Mouse (Mus musculus): ENCODE measurements around the gene Kat8. TPM values are rescaled to one million over a fixed set of nuclear protein-coding genes. Genes with fewer than 3 reads are reported as not detected.
"Not testable (repeated sequence)": the region's sequence is repeated elsewhere in the genome, so short reads cannot be mapped to it uniquely, and the experiment has no call there.

The Kat8 gene
- polyA plus RNA-seq, 1 experiment from 2014 or later = 50.9 TPM

DNA sequence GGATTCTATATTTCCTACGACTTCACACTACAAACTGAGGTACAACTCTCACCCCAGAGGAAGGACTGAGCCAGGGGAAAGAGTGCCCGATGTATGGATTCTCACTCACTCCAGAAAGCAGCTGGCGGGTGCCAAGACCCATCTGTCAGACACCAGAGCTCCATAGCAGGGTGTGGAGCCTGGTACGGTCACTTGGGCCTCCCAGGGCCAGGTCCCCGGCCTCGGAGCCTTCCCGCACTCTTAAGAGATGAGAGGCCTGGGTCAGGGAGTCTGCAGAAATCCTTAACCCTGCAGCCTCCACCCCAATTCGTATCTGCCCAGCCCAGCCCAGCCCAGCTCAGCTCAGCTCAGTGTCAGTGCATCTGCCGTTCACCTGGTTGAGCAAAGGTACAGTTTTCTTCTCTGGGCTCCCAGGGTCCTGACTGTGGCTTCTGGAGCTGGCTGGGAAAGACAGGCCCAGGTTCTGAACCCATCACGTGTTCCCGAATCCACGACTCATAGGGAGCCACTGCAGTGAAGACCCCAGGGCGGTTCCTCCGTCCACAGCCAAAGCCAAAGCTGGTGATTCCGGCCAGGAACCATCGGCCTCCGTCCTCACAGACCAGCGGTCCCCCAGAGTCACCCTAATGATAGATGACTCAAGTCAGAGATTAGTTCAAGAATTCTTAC lies 24.0 kb downstream of the Kat8 start:
- H3K4me3 ChIP-seq = peak overlapping the region; percentile 74
- WGBS = 57% methylated on average over 18 of the region's 18 CpGs
- H3K27me3 ChIP-seq = peaks cover 9% of the 10 kb centered on the region; the same call in 1 of the 2 replicates
- peaks cover 19% of the 10 kb centered on the region for H3K4me1 ChIP-seq (replicated peaks)
- peak overlapping the region; percentile 83 for H3K27ac ChIP-seq
- no peaks in the 10 kb centered on the region for H3K36me3 ChIP-seq
- ATAC-seq (ENCODE audit: low FRiP score) = peak; percentile 8; the same call in 1 of the 2 replicates
- peak overlapping the region; percentile 80 for H3K4me2 ChIP-seq
- peak overlapping the region; percentile 84 for H3K9ac ChIP-seq
- H3K9me3 ChIP-seq = no peaks in the 10 kb centered on the region

DNA sequence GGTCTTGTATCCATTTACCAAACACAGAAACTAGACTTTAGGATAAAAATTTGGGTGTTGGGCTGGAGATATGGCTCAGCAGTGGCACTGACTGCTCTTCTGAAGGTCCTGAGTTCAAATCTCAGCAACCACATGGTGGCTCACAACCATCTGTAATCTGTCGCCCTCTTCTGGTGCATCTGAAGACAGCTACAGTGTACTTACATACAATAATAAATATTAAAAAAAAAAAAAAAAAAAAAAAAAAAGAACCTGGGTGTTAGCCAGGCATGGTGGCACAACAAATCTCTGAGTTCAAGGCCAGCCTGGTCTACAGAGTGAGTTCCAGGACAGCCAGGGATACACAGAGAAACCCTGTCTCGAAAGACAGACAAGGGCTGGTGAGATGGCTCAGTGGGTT lies 29.8 kb downstream of the Kat8 start:
- H3K4me3 ChIP-seq; H3K9me3 ChIP-seq; H3K27ac ChIP-seq; H3K4me1 ChIP-seq (replicated peaks); ATAC-seq (ENCODE audit: low FRiP score); H3K9ac ChIP-seq; H3K36me3 ChIP-seq; H3K4me2 ChIP-seq: not testable (repeated sequence)
- WGBS = 67% methylated on average over 2 of the region's 2 CpGs
- H3K27me3 ChIP-seq = peaks cover 38% of the 10 kb centered on the region

DNA sequence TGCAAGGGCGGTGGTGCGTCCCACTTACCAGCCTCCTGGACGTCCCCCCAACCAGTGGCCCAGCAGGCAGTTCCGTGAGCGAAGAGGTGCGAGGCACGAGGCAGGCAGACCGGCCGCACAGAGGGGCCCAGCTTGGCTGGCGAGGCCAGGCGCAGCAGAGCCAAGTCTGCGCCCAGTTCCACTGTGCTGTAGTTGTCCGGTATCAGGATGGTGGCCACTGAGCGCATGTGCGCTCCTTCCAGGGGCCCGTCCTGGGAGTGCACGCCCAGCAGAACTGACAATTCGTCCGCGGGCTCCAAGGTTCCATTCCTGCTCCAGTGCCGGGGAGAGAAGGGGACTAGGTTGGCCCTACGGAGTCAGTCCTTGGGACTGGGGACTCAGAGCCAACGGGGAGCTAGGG lies 32.3 kb downstream of the Kat8 start:
- H3K36me3 ChIP-seq = no peaks in the 10 kb centered on the region
- H3K4me3 ChIP-seq = no peak overlapping the region
- H3K4me2 ChIP-seq = no peak overlapping the region
- peaks cover 38% of the 10 kb centered on the region for H3K27me3 ChIP-seq
- H3K9ac ChIP-seq = 0 out of 2 replicates have a peak overlapping the region, but pooled peaks have one; percentile 29
- no peaks in the 10 kb centered on the region for H3K9me3 ChIP-seq
- no peak for ATAC-seq (ENCODE audit: low FRiP score)
- no peak overlapping the region for H3K27ac ChIP-seq
- H3K4me1 ChIP-seq (replicated peaks) = no peaks in the 10 kb centered on the region
- WGBS = 15% methylated on average over 23 of the region's 23 CpGs

GRCm38 (mm10) chr7:127946470-127947023 lies 34.2 kb downstream of the Kat8 start, which contains the start of gene Prss36:
TSS of gene Prss36 (minus strand) at chr7:127946725.
- H3K27me3 ChIP-seq = peaks cover 38% of the 10 kb centered on the region
- ATAC-seq (ENCODE audit: low FRiP score) = no peak
- H3K27ac ChIP-seq = no peak within 1 kb of the TSS
- 75% methylated on average over 6 of the region's 6 CpGs for WGBS
- H3K4me3 ChIP-seq = no peak within 1 kb of the TSS
- H3K4me2 ChIP-seq = no peak within 1 kb of the TSS
- no peaks in the 10 kb centered on the region for H3K4me1 ChIP-seq (replicated peaks)
- no peaks in the 10 kb centered on the region for H3K9me3 ChIP-seq
- no peaks in the 10 kb centered on the region for H3K36me3 ChIP-seq
- H3K9ac ChIP-seq = no peak within 1 kb of the TSS

DNA sequence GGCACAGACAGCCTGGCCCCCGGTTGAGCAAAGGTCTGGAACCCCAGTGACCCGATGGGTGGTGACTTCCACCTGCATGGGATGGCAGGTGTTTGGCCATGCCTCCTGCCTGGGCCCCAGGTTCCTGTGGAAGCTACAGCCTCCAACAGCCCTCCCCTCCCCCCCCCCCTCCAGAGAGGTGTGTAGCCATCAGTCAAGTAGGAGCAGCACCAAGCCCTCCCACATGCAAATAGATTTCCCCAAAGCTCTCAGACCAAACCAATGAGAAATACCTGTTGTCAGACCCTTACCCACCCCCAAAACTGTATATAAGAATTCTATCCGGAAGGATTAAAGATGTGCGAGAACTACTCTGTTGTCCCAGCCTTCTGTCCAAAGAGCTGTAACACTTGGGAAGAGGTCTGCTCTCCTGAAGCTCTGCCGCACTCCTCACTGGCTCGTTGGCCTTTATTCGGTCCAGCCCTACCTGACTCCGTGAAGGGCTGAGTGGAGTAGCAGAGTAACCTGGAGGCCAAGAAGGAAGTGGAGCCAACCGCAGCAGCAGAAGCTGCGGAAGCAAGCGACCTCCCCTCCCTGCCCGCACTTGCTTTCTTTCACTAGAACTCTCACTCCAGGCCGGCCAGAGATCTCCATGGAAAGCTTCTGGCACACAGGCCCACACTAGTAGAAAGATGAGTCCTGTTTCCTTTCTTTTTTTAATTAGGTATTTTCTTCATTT lies 40.7 kb downstream of the Kat8 start:
- 46% methylated on average over 13 of the region's 13 CpGs for WGBS
- ATAC-seq (ENCODE audit: low FRiP score) = no peak
- no peaks in the 10 kb centered on the region for H3K9me3 ChIP-seq
- H3K4me2 ChIP-seq = no peak overlapping the region
- H3K4me3 ChIP-seq = no peak overlapping the region
- H3K36me3 ChIP-seq = no peaks in the 10 kb centered on the region
- H3K27me3 ChIP-seq = no peaks in the 10 kb centered on the region
- H3K27ac ChIP-seq = no peak overlapping the region
- H3K4me1 ChIP-seq (replicated peaks) = no peaks in the 10 kb centered on the region
- H3K9ac ChIP-seq = no peak overlapping the region

GRCm38 (mm10) chr7:127959364-127959763 lies 47.0 kb downstream of the Kat8 start:
- no peak overlapping the region for H3K27ac ChIP-seq
- H3K4me3 ChIP-seq = no peak overlapping the region
- no peaks in the 10 kb centered on the region for H3K4me1 ChIP-seq (replicated peaks)
- H3K9me3 ChIP-seq = no peaks in the 10 kb centered on the region
- no peaks in the 10 kb centered on the region for H3K36me3 ChIP-seq
- no peak overlapping the region for H3K4me2 ChIP-seq
- H3K9ac ChIP-seq = no peak overlapping the region
- ATAC-seq (ENCODE audit: low FRiP score) = no peak
- 71% methylated on average over 5 of the region's 5 CpGs for WGBS
- H3K27me3 ChIP-seq = no peaks in the 10 kb centered on the region

DNA sequence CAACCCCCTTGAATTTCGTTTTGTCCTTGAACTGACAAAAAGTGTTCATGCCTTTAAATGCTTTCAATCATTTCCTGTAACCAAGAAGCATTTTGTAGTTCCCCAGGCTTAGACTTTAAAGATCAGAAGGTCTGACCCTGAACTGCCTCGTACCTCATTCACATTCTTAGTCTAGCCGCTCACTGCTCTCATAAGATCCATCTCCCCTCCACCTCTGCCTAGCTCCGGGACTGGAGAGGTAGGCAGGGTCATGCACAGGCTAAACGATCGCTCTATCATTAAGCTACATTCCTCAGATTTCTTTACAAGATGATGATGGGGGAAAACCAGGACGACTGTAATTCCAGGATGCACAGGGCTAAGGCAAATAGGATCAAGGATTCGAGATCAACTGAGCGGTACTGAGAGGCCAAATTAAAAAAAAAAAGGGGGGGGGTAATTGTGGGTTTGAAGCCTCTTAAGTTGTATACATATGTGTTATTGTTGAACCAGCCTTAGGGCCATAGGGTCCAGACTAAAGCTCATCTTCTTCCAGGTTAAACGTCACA lies 54.1 kb downstream of the Kat8 start:
- H3K36me3 ChIP-seq = peaks cover 17% of the 10 kb centered on the region
- no peaks in the 10 kb centered on the region for H3K9me3 ChIP-seq
- no peaks in the 10 kb centered on the region for H3K27me3 ChIP-seq
- peak overlapping the region; percentile 94 for H3K4me3 ChIP-seq
- H3K27ac ChIP-seq = peak overlapping the region; percentile 98
- ATAC-seq (ENCODE audit: low FRiP score) = peak; percentile 17
- H3K4me2 ChIP-seq = peak overlapping the region; percentile 65
- peak overlapping the region; percentile 97 for H3K9ac ChIP-seq
- H3K4me1 ChIP-seq (replicated peaks) = peaks cover 28% of the 10 kb centered on the region
- WGBS = 11% methylated on average over 10 of the region's 10 CpGs

DNA sequence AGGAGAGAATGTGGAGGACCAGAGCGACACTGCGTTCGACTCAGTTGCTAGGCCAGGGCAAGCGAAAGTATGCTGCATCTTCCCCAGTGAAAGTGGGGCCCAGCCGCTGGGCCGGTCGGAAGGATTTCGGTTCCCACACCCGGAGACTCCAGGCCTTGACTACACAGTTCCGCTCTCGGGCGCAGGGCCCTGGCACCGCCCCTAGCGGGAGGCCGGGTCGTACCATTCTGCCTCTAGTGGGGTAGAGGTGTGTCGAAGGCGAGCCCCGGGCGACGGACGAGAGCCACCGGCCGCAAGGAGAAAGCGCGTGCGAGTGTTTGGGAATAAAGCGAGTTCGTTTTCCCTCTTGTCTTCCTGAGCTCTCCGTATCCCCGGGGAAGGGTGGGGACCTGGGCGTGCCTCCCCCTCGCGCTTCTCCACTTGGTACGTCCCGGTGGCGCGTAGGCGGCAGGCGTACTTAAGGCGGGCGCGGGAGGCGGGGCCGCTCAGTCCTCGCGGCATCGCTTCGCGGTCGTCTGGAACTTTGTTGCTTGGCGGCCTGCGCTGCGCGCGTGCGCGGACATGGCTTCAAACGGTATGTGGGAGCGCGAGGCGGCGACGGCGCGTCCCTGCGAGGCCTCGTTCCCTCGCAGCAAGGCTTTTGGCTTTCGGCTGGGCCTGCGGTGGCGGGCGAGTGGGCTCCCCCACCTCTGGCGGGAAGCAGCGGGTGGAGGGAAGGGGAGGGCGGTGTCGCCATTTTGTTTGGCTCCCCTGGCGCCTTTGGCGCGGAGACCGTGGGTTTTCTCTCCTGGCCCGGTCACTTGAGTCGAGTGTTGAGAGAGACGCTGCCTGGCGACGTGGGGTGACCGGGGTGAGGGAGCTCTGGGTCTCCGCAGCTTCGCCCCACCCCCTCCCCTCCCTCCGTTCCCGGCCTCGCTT lies 54.9 kb downstream of the Kat8 start, which contains the start of gene Fus:
Gene Fus (plus strand): TSS at position 454 of the 918 bp plus-strand sequence.
- H3K4me2 ChIP-seq = peak within 1 kb of the TSS; percentile 74
- ATAC-seq (ENCODE audit: low FRiP score) = peak; percentile 95
- no peaks in the 10 kb centered on the region for H3K27me3 ChIP-seq
- H3K36me3 ChIP-seq = peaks cover 25% of the 10 kb centered on the region
- peak within 1 kb of the TSS; percentile 94 for H3K4me3 ChIP-seq
- peak within 1 kb of the TSS; percentile 97 for H3K9ac ChIP-seq
- peaks cover 28% of the 10 kb centered on the region for H3K4me1 ChIP-seq (replicated peaks)
- H3K9me3 ChIP-seq = no peaks in the 10 kb centered on the region
- WGBS = under 1% methylated on average over 88 of the region's 92 CpGs
- H3K27ac ChIP-seq = peak within 1 kb of the TSS; percentile 98

DNA sequence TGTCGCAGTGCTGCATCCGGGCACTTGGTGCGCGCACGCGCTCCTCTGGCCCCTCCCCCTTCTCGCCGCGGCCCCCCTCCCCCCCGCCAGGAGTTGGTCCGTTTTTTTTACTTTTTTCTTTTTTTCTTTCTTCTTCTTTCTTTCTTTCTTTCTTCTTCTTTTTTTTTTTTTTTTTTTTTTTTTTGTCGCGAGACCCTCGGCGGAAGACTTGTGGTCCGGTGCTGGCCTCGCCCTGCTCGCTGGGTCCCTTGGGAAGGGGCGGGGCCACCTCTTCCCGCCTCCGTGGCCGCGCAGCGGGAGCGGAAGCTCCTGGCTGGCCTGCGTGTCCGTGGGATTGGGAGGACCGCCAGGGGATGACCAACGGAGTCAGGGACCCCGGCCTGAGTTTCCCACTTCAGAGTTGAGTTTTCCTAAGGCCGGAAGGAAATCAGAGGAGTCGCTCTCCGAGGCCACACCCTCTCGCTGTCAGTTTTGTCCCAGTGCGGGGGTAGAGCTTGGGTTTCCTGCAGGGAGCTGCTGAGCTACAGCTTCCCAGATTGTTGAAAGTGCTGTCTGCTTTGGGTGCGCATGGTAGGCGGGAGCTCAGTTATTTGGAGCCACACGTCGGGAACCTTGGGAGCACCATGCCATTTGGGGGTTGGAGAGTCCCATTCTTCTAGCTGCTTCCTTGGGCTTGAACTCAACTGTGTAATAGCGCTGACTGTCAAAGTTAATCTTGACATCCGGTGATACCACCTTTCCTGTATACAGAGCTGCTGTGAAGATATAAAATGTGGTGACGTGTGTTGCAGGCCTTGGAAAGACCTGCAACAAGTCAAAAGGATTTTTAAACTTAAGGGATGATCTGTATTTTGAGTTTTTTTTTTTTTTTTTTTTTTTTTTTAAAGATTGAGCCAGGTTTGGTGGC lies 55.9 kb downstream of the Kat8 start:
- 0 out of 2 replicates have a peak, but pooled peaks have one; percentile 26 for ATAC-seq (ENCODE audit: low FRiP score)
- Histone ChIP-seq H3K36me3 (peaks cover 35% of the 10 kb centered on the region), H3K9ac (peak overlapping the region; percentile 97), H3K27ac (peak overlapping the region; percentile 98), H3K4me2 (peak overlapping the region; percentile 74), H3K4me1 (replicated peaks) (peaks cover 28% of the 10 kb centered on the region), H3K4me3 (peak overlapping the region; percentile 94), H3K27me3 (no peaks in the 10 kb centered on the region), H3K9me3 (no peaks in the 10 kb centered on the region)
- WGBS = 1% methylated on average over 31 of the region's 42 CpGs

DNA sequence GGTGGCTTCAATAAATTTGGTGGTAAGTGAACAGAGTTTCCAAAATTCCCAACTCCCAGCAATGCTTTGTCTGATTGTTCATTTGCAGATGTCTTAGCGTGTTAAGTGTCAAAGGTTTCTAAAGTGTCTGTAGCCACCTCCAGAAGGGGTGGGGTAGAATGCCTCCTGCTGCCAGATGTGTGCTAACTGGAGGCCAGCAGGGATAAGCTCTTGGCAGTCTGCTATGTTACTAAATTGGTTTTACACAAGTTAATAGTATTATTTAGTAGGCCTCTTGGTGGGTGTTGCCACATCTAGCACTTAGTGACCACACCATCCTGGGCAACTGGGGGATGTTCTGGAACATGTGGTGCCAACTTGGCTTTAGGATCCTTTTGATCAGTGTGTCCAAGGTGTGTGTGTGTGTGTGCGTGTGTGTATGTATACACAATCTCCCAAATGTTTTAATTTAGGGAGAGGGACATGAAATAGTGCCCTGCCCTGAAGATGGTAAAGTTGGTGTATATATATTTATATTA lies 62.2 kb downstream of the Kat8 start:
- Histone ChIP-seq H3K9me3 (no peaks in the 10 kb centered on the region), H3K36me3 (peaks cover 93% of the 10 kb centered on the region), H3K4me3 (no peak overlapping the region), H3K4me1 (replicated peaks) (peaks cover 11% of the 10 kb centered on the region), H3K4me2 (no peak overlapping the region), H3K27me3 (no peaks in the 10 kb centered on the region), H3K27ac (no peak overlapping the region), H3K9ac (no peak overlapping the region)
- ATAC-seq (ENCODE audit: low FRiP score) = no peak
- WGBS = 94% methylated on average over 2 of the region's 2 CpGs
